Mouse (Mus musculus) T-helper 17 cell (primary cell): ENCODE data around the gene Banp.

Source experiments
- in situ Hi-C, 2 experiments: fragments of 300-600 bp; cut with MboI, MseI; formaldehyde crosslinking; loops; 1 replicate in 1 of 2; 2 replicates in 1 of 2; pipeline ENCODE4 v1.15.1; 2025; ENCODE audit warnings: high pct_unique_total_duplicates in 2 of 2

Banp gene

DNA sequence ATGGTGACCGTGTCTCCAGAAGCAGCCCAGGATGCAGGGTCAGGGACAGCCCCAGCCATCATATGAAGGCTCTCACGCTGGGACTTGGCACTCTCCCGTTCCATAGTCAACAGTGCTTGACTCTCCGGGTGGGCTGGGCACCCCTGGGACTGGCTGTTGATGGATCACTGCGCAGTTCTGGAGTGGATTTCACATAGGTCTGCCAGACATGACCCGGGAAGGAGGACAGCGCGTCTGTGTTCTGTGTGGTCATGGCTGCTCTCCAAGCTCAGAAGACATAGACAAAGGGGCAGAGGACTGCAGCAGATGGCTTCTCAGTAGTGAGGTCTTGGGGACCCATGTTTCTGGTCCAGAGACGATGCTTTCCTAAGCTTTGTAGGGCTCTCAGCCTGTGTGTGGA lies 101.1 kb downstream of the Banp start:
- in situ Hi-C loops: loop anchor here in 1 of 2 experiments (10.0 kb wide), 1 partner anchor 276 kb away; no protein-coding TSS in a partner anchor

- in situ Hi-C loops: loop anchor here in 1 of 2 experiments (10.0 kb wide), 1 partner anchor 281 kb away; no protein-coding TSS in a partner anchor
Measured at GRCm38 (mm10) chr8:122055321-122055720, 105.8 kb downstream of the Banp start.

- in situ Hi-C loops: loop anchor here in 1 of 2 experiments (10.0 kb wide), 1 partner anchor 281 kb away; no protein-coding TSS in a partner anchor
Measured at GRCm38 (mm10) chr8:122056113-122056512, 106.6 kb downstream of the Banp start.

- in situ Hi-C loops: loop anchor here in 1 of 2 experiments (10.0 kb wide), 1 partner anchor 282 kb away; no protein-coding TSS in a partner anchor
Measured at GRCm38 (mm10) chr8:122056882-122057281, 107.3 kb downstream of the Banp start.

- in situ Hi-C loops: loop anchor here in 1 of 2 experiments (10.0 kb wide), 1 partner anchor 284 kb away; no protein-coding TSS in a partner anchor
Measured at GRCm38 (mm10) chr8:122058510-122058909, 109.0 kb downstream of the Banp start.

GRCm38 (mm10) chr8:122058951-122059350 lies 109.4 kb downstream of the Banp start:
- in situ Hi-C loops: loop anchor here in 1 of 2 experiments (10.0 kb wide), 1 partner anchor 284 kb away; no protein-coding TSS in a partner anchor

- in situ Hi-C loops: no loop called here
Measured at GRCm38 (mm10) chr8:122062508-122063223, 113.1 kb downstream of the Banp start.

DNA sequence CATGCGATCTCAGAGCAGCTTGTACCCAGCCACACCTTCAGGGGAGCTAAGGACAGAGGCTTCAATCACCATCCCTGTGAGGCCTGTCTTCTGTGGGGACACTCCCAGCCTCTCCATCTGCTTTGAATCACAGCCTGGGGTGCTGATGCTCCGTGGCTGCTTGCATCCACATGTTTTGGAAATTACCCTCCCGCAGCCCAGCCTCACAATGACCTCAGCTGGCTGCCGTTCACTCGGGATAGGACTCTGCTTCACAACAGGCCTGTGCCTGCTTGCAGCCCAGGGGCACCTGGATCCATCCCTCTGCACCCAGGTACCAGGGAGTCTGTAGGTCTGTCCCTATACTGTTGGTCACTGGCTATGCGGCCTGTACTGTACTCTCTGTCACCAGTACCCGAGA lies 114.8 kb downstream of the Banp start:
- in situ Hi-C loops: no loop called here

- in situ Hi-C loops: no loop called here
Measured at GRCm38 (mm10) chr8:122067783-122068505, 118.4 kb downstream of the Banp start.

- in situ Hi-C loops: no loop called here
Measured at GRCm38 (mm10) chr8:122068609-122069008, 119.1 kb downstream of the Banp start.

DNA sequence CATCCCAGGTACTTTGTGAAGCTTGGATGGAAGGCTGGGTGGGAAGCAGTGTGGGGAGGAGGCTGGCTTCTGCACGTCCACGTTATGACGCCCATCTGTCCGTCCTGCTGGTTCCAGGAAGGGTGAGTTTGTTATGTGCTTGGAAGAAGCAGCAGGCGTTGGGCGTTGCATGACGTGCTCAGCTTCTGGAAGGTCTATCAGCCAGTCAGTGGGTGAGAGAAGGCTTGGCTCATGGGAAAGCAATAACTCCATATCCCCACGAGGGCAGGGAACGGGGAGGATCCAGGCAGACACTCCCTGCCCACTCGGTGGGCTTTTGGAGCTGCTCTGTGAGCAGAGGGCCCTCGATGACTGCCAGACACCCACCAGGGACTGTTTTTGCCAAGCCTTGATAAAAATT lies 119.7 kb downstream of the Banp start:
- in situ Hi-C loops: no loop called here

- in situ Hi-C loops: no loop called here
Measured at GRCm38 (mm10) chr8:122071193-122071592, 121.6 kb downstream of the Banp start.

- in situ Hi-C loops: no loop called here
Measured at GRCm38 (mm10) chr8:122073964-122074363, 124.4 kb downstream of the Banp start.

- in situ Hi-C loops: no loop called here
Measured at GRCm38 (mm10) chr8:122074442-122074841, 124.9 kb downstream of the Banp start.

GRCm38 (mm10) chr8:122074977-122075376 lies 125.4 kb downstream of the Banp start:
- in situ Hi-C loops: loop anchor here in 1 of 2 experiments (25.0 kb wide), 1 partner anchor 1612 kb away; no protein-coding TSS in a partner anchor

DNA sequence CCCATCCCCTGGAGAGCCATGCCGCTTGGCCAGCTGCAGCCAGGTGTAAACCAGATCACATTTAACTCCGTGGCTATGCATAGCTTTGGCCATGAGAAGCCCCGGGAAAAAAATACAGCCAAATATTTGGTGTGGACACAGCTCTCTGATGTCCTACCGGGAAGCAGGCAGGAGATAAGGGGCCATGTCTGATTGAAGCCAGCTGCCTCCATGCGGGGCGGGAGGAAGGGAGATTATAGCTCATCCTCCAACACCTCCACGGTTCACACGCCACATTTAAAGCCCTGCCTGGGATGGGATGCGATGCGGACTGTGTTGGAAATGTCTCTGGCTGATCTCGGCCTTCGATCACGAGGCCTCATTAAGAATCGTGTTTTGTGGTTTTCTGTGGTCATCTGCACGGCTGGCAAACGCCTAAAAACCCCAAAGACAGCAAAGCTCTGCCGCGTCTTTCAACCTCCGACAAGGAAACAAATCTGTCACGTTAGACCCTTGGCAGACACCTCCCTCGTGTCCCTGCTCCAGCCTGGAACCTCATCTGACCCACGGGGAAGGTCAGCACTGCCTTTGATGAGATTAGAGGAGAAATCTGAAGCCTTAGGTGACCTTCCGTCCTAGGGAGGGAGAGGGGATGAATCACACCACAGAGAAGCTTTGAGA lies 126.8 kb downstream of the Banp start:
- in situ Hi-C loops: loop anchor here in 1 of 2 experiments (25.0 kb wide), 1 partner anchor 1611 kb away; no protein-coding TSS in a partner anchor

- in situ Hi-C loops: loop anchor here in 1 of 2 experiments (25.0 kb wide), 1 partner anchor 1609 kb away; no protein-coding TSS in a partner anchor
Measured at GRCm38 (mm10) chr8:122078321-122078720, 128.8 kb downstream of the Banp start.
